39 mouse cellular contexts compared by ENCODE assay signal in genomic region chr8:22335426-22335825, GRCm38 (mm10). TPM values are rescaled to one million over a fixed set of nuclear protein-coding genes. Genes with fewer than 3 reads are reported as not detected.
"Had no signal": no experiment of that assay in that cellular context is flagged by ENCODE, and none has a peak within 500 bp of the region (broad histone marks: within the 10 kb centered on the region; RNA-seq: fewer than 3 reads in every experiment).

No protein-coding gene starts in this region.

- H3K4me2 ChIP-seq: embryonic facial prominence, embryonic 12.5 days; embryonic facial prominence, embryonic 13.5 days; embryonic facial prominence, embryonic 15.5 days; forebrain, embryonic 12.5 days; forebrain, embryonic 13.5 days; forebrain, embryonic 15.5 days had no signal

- H3K27me3 ChIP-seq: embryonic facial prominence, embryonic 12.5 days; embryonic facial prominence, embryonic 13.5 days; embryonic facial prominence, embryonic 15.5 days; forebrain, embryonic 12.5 days; forebrain, embryonic 13.5 days; forebrain, embryonic 15.5 days had no signal

- H3K9me3 ChIP-seq: embryonic facial prominence, embryonic 10.5 days; embryonic facial prominence, embryonic 12.5 days; embryonic facial prominence, embryonic 13.5 days; embryonic facial prominence, embryonic 15.5 days; forebrain, embryonic 10.5 days; forebrain, embryonic 12.5 days; forebrain, embryonic 13.5 days; forebrain, embryonic 15.5 days had no signal

- H3K27ac ChIP-seq: embryonic facial prominence, embryonic 10.5 days; embryonic facial prominence, embryonic 12.5 days; embryonic facial prominence, embryonic 13.5 days; embryonic facial prominence, embryonic 15.5 days; forebrain, embryonic 10.5 days; forebrain, embryonic 12.5 days; forebrain, embryonic 13.5 days; forebrain, embryonic 15.5 days; gastrocnemius, adult 2 months; heart, adult 2 months had no signal

- ATAC-seq: forebrain, embryonic 13.5 days; forebrain, embryonic 14.5 days; forebrain, embryonic 15.5 days; forebrain, embryonic 16.5 days; forebrain, postnatal 0 days had no signal

- H3K36me3 ChIP-seq: embryonic facial prominence, embryonic 10.5 days; embryonic facial prominence, embryonic 12.5 days; embryonic facial prominence, embryonic 13.5 days; embryonic facial prominence, embryonic 15.5 days; forebrain, embryonic 10.5 days; forebrain, embryonic 12.5 days; forebrain, embryonic 15.5 days had no signal

- H3K4me1 ChIP-seq: embryonic facial prominence, embryonic 10.5 days; embryonic facial prominence, embryonic 12.5 days; embryonic facial prominence, embryonic 13.5 days; embryonic facial prominence, embryonic 15.5 days; forebrain, embryonic 10.5 days; forebrain, embryonic 12.5 days; forebrain, embryonic 13.5 days; forebrain, embryonic 15.5 days had no signal

- H3K4me3 ChIP-seq: embryonic facial prominence, embryonic 10.5 days; embryonic facial prominence, embryonic 12.5 days; embryonic facial prominence, embryonic 13.5 days; embryonic facial prominence, embryonic 15.5 days; erythroblast, embryonic 14.5 days; forebrain, embryonic 10.5 days; forebrain, embryonic 12.5 days; forebrain, embryonic 13.5 days; forebrain, embryonic 15.5 days; gastrocnemius, adult 2 months; heart, adult 2 months had no signal

- DNase-seq: cerebellum, adult 2 months; cerebellum, adult 8-10 months; cerebellum, adult 9-10 months; cerebellum, adult 9-11 months; cerebellum, postnatal 10 days; cerebellum, postnatal 14 days; cerebellum, postnatal 25 days; cerebellum, postnatal 36 days; embryo, embryonic 11 days; forebrain, postnatal 0 days; gastrocnemius, adult 2 months; gastrocnemius, postnatal 10 days; gastrocnemius, postnatal 14 days; gastrocnemius, postnatal 25 days; gastrocnemius, postnatal 36 days; heart, adult 2 months had no signal

- H3K9ac ChIP-seq: embryonic facial prominence, embryonic 12.5 days; embryonic facial prominence, embryonic 13.5 days; embryonic facial prominence, embryonic 15.5 days; forebrain, embryonic 12.5 days; forebrain, embryonic 13.5 days; forebrain, embryonic 15.5 days; forebrain, postnatal 0 days had no signal

RNA-seq across cellular contexts. Expression of gene Tpte, which starts 52.2 kb away (rescaled TPM):
- total RNA-seq: common myeloid progenitor, adult 5-6 weeks; forebrain, postnatal 0 days; gastrocnemius, adult 18-20 months; gastrocnemius, adult 2 months; gastrocnemius, adult 8-10 months; gastrocnemius, postnatal 14 days; gastrocnemius, postnatal 25 days; gastrocnemius, postnatal 36 days; gastrocnemius, postnatal 4 days; granulocyte monocyte progenitor cell, adult 5-6 weeks; heart, adult 2 months; heart, adult 8-10 months had no signal
- polyA plus RNA-seq: cerebellum, adult 2 months; cortical plate, adult 2 months; embryonic facial prominence, embryonic 10.5 days; embryonic facial prominence, embryonic 11.5 days; embryonic facial prominence, embryonic 12.5 days; embryonic facial prominence, embryonic 13.5 days; embryonic facial prominence, embryonic 14.5 days; embryonic facial prominence, embryonic 15.5 days; erythroblast, embryonic 14.5 days; forebrain, embryonic 10.5 days; forebrain, embryonic 11.5 days; forebrain, embryonic 13.5 days; forebrain, embryonic 14.5 days; forebrain, embryonic 15.5 days; forebrain, embryonic 16.5 days; forebrain, postnatal 0 days; frontal cortex, adult 2 months; gonadal fat pad, adult 2 months; heart, adult 2 months had no signal
